Mouse (Mus musculus): ENCODE results near the gene Ttc6. TPM values are rescaled to one million over a fixed set of nuclear protein-coding genes. Genes with fewer than 3 reads are reported as not detected.

Ttc6 gene
- polyA plus RNA-seq, 1 experiment from 2014 or later, result 0.38 TPM

DNA sequence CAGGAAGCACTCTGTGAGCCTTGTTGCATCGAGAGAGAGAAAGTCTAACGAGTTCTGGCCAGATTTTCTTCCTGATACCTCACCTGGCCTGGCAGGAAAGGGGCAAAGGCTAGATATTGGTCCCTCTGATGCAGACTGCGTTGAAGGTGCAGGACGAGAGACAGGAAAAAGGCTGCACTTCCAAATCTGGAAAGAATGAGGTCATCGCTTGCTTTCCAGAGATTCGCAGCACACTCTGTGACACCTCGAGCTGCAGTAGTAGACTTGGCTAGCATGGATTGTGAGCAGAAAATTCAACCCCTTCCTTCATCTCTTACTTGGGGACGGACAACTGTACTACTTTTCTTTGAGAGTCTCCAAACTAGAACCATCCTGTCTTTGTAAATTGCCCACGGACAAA is 7.9 kb downstream of the Ttc6 start:
- 28% methylated on average over 9 of the region's 9 CpGs for WGBS
- H3K4me1 ChIP-seq (ENCODE audit: control insufficient read depth, insufficient read depth, low read length), result no peaks in the 10 kb centered on the region; the same call in 1 of the 2 replicates
- no peak overlapping the region for H3K9ac ChIP-seq (replicated peaks; ENCODE audit: low read length)
- DNase-seq (ENCODE audit: low spot score) (no peak), ATAC-seq (replicated peaks; ENCODE audit: insufficient number of reproducible peaks, low FRiP score, low TSS enrichment, low read depth) (no peak)
- H3K9me3 ChIP-seq (replicated peaks; ENCODE audit: control insufficient read depth, low read length), result no peaks in the 10 kb centered on the region
- no peak overlapping the region for H3K27ac ChIP-seq (replicated peaks; ENCODE audit: low read depth, low read length)
- H3K4me3 ChIP-seq (ENCODE audit: low read depth, low read length), result no peak overlapping the region
- no peak overlapping the region for H3K4me2 ChIP-seq (ENCODE audit: low read depth, low read length)
- H3K27me3 ChIP-seq (ENCODE audit: control insufficient read depth, insufficient read depth, low read length), result peaks cover 13% of the 10 kb centered on the region
- H3K36me3 ChIP-seq (replicated peaks; ENCODE audit: control insufficient read depth, insufficient read depth, low read depth, low read length), result no peaks in the 10 kb centered on the region

DNA sequence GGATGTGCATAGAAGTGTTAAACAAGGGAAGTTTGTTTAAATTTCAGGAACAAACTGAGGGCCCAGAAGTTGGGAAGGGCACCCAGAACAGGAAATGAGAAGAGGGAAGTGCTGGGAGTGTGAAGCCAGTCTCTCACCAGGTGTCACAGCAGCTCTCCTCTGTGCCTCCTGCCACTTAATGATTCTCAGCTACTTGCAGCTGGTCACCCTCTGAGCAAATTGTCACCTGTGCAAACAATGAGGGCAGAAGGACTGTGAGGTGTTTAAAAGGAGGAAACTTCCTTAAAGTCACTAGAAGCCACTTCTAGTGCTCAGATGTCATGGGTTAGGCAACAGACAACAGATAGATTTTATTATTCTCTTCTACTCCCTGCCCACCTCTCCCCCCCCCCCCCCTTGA is 8.5 kb downstream of the Ttc6 start:
- peaks cover 13% of the 10 kb centered on the region for H3K27me3 ChIP-seq (ENCODE audit: control insufficient read depth, insufficient read depth, low read length)
- ATAC-seq (replicated peaks; ENCODE audit: insufficient number of reproducible peaks, low FRiP score, low TSS enrichment, low read depth) (no peak), DNase-seq (ENCODE audit: low spot score) (no peak)
- H3K9ac ChIP-seq (replicated peaks; ENCODE audit: low read length), result no peak overlapping the region
- H3K36me3 ChIP-seq (replicated peaks; ENCODE audit: control insufficient read depth, insufficient read depth, low read depth, low read length), result no peaks in the 10 kb centered on the region
- no peak overlapping the region for H3K4me3 ChIP-seq (ENCODE audit: low read depth, low read length)
- H3K4me1 ChIP-seq (ENCODE audit: control insufficient read depth, insufficient read depth, low read length), result no peaks in the 10 kb centered on the region; the same call in 1 of the 2 replicates
- H3K27ac ChIP-seq (replicated peaks; ENCODE audit: low read depth, low read length), result no peak overlapping the region
- no peak overlapping the region for H3K4me2 ChIP-seq (ENCODE audit: low read depth, low read length)
- no peaks in the 10 kb centered on the region for H3K9me3 ChIP-seq (replicated peaks; ENCODE audit: control insufficient read depth, low read length)

DNA sequence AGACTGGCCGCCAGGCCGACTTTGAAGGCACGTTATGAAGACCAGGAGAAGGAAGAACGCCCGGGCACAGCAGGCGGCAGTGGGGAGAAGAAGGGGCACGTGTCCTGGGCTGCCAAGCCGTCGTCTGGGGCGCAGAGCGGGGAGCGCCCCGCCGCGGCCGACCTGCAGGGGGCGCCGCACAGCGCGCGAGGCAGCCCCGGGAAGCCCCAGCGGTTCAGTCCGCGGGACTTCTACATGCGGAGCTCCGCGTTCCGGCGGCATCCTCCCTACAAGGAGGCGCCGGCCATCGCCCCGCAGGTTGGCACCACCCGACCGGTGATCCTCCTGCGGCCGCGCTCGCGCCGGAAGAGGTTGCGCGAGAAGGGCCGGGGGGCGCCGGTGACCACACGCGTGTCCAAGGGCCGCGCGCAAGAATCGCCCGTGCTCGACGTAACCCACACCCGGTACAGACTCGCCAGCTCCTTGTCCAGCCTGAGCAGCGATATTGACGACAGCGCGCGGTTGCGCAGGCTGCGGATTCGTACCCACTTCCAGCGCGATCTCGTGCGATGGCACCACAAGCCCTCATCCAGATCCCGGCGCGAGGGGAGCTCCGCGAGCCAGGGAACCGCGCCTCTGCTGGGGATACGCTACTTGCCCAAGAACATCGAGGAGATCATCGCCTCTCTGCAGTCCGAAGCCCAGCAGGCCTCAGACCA is 12.2 kb downstream of the Ttc6 start:
- ATAC-seq (replicated peaks; ENCODE audit: insufficient number of reproducible peaks, low FRiP score, low TSS enrichment, low read depth), result peak; percentile 85
- H3K4me2 ChIP-seq (ENCODE audit: low read depth, low read length), result peak overlapping the region; percentile 84
- no peaks in the 10 kb centered on the region for H3K9me3 ChIP-seq (replicated peaks; ENCODE audit: control insufficient read depth, low read length)
- no peaks in the 10 kb centered on the region for H3K36me3 ChIP-seq (replicated peaks; ENCODE audit: control insufficient read depth, insufficient read depth, low read depth, low read length)
- no peak overlapping the region for H3K27ac ChIP-seq (replicated peaks; ENCODE audit: low read depth, low read length)
- no peaks in the 10 kb centered on the region; the same call in 1 of the 2 replicates for H3K4me1 ChIP-seq (ENCODE audit: control insufficient read depth, insufficient read depth, low read length)
- DNase-seq (ENCODE audit: low spot score), result peak; percentile 73
- 2% methylated on average over 77 of the region's 81 CpGs for whole genome bisulfite sequencing
- H3K4me3 ChIP-seq (ENCODE audit: low read depth, low read length), result peak overlapping the region; percentile 51
- peaks cover 13% of the 10 kb centered on the region for H3K27me3 ChIP-seq (ENCODE audit: control insufficient read depth, insufficient read depth, low read length)
- H3K9ac ChIP-seq (replicated peaks; ENCODE audit: low read length), result peak overlapping the region; percentile 55

DNA sequence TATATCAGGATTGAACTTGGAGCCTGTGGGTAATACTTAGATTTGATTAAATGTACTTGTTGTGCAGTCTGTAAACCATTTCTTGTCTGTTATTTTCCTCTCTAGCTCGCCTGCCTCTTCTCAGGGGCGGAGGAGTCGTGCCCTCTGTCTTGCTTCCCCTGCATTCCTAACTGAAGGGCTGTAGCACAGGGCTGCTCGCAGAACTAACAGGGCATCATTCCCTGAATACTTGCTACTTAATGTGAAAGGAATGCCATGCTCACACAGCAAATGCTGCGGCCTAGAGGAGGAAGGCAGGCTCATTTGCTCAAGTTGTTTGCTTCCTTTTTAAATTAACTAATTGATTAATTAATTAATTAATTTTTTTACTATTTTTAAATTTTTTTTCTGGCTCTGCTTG is 43.7 kb downstream of the Ttc6 start:
- no peak overlapping the region for H3K9ac ChIP-seq (replicated peaks; ENCODE audit: low read length)
- ATAC-seq (replicated peaks; ENCODE audit: insufficient number of reproducible peaks, low FRiP score, low TSS enrichment, low read depth) (no peak), DNase-seq (ENCODE audit: low spot score) (peak; percentile 33)
- H3K4me1 ChIP-seq (ENCODE audit: control insufficient read depth, insufficient read depth, low read length), result no peaks in the 10 kb centered on the region
- no peak overlapping the region for H3K4me2 ChIP-seq (ENCODE audit: low read depth, low read length)
- no peak overlapping the region for H3K4me3 ChIP-seq (ENCODE audit: low read depth, low read length)
- H3K9me3 ChIP-seq (replicated peaks; ENCODE audit: control insufficient read depth, low read length), result no peaks in the 10 kb centered on the region
- 68% methylated on average over 5 of the region's 5 CpGs for WGBS
- H3K27ac ChIP-seq (replicated peaks; ENCODE audit: low read depth, low read length), result no peak overlapping the region
- H3K36me3 ChIP-seq (replicated peaks; ENCODE audit: control insufficient read depth, insufficient read depth, low read depth, low read length), result no peaks in the 10 kb centered on the region
- no peaks in the 10 kb centered on the region for H3K27me3 ChIP-seq (ENCODE audit: control insufficient read depth, insufficient read depth, low read length)

GRCm38 (mm10) chr12:57615137-57615536 is 51.2 kb downstream of the Ttc6 start:
- DNase-seq (ENCODE audit: low spot score) (no peak), ATAC-seq (replicated peaks; ENCODE audit: insufficient number of reproducible peaks, low FRiP score, low TSS enrichment, low read depth) (no peak)
- Histone ChIP-seq H3K4me1 (ENCODE audit: control insufficient read depth, insufficient read depth, low read length) (no peaks in the 10 kb centered on the region), H3K36me3 (replicated peaks; ENCODE audit: control insufficient read depth, insufficient read depth, low read depth, low read length) (no peaks in the 10 kb centered on the region), H3K9me3 (replicated peaks; ENCODE audit: control insufficient read depth, low read length) (no peaks in the 10 kb centered on the region), H3K4me3 (ENCODE audit: low read depth, low read length) (no peak overlapping the region), H3K4me2 (ENCODE audit: low read depth, low read length) (no peak overlapping the region), H3K27me3 (ENCODE audit: control insufficient read depth, insufficient read depth, low read length) (no peaks in the 10 kb centered on the region), H3K9ac (replicated peaks; ENCODE audit: low read length) (no peak overlapping the region), H3K27ac (replicated peaks; ENCODE audit: low read depth, low read length) (no peak overlapping the region)
- 88% methylated on average over 4 of the region's 4 CpGs for WGBS

- DNase-seq (ENCODE audit: low spot score), result peak; percentile 26
- 68% methylated on average over 5 of the region's 5 CpGs for WGBS
- ATAC-seq (replicated peaks; ENCODE audit: insufficient number of reproducible peaks, low FRiP score, low TSS enrichment, low read depth), result no peak
- Histone ChIP-seq H3K4me1 (ENCODE audit: control insufficient read depth, insufficient read depth, low read length) (no peaks in the 10 kb centered on the region), H3K36me3 (replicated peaks; ENCODE audit: control insufficient read depth, insufficient read depth, low read depth, low read length) (no peaks in the 10 kb centered on the region), H3K27me3 (ENCODE audit: control insufficient read depth, insufficient read depth, low read length) (no peaks in the 10 kb centered on the region), H3K27ac (replicated peaks; ENCODE audit: low read depth, low read length) (no peak overlapping the region), H3K4me2 (ENCODE audit: low read depth, low read length) (no peak overlapping the region), H3K9ac (replicated peaks; ENCODE audit: low read length) (no peak overlapping the region), H3K9me3 (replicated peaks; ENCODE audit: control insufficient read depth, low read length) (no peaks in the 10 kb centered on the region), H3K4me3 (ENCODE audit: low read depth, low read length) (no peak overlapping the region)
Measured at GRCm38 (mm10) chr12:57622030-57622429, 58.1 kb downstream of the Ttc6 start.

GRCm38 (mm10) chr12:57623264-57623663 is 59.4 kb downstream of the Ttc6 start:
- Histone ChIP-seq H3K9me3 (replicated peaks; ENCODE audit: control insufficient read depth, low read length) (no peaks in the 10 kb centered on the region), H3K27ac (replicated peaks; ENCODE audit: low read depth, low read length) (no peak overlapping the region), H3K9ac (replicated peaks; ENCODE audit: low read length) (no peak overlapping the region), H3K36me3 (replicated peaks; ENCODE audit: control insufficient read depth, insufficient read depth, low read depth, low read length) (no peaks in the 10 kb centered on the region), H3K4me3 (ENCODE audit: low read depth, low read length) (no peak overlapping the region), H3K4me1 (ENCODE audit: control insufficient read depth, insufficient read depth, low read length) (no peaks in the 10 kb centered on the region), H3K27me3 (ENCODE audit: control insufficient read depth, insufficient read depth, low read length) (no peaks in the 10 kb centered on the region), H3K4me2 (ENCODE audit: low read depth, low read length) (no peak overlapping the region)
- ATAC-seq (replicated peaks; ENCODE audit: insufficient number of reproducible peaks, low FRiP score, low TSS enrichment, low read depth) (no peak), DNase-seq (ENCODE audit: low spot score) (no peak)
- 68% methylated on average over 7 of the region's 7 CpGs for WGBS

- Histone ChIP-seq H3K36me3 (replicated peaks; ENCODE audit: control insufficient read depth, insufficient read depth, low read depth, low read length) (no peaks in the 10 kb centered on the region), H3K9ac (replicated peaks; ENCODE audit: low read length) (no peak overlapping the region), H3K4me2 (ENCODE audit: low read depth, low read length) (no peak overlapping the region), H3K27ac (replicated peaks; ENCODE audit: low read depth, low read length) (no peak overlapping the region), H3K27me3 (ENCODE audit: control insufficient read depth, insufficient read depth, low read length) (no peaks in the 10 kb centered on the region), H3K4me1 (ENCODE audit: control insufficient read depth, insufficient read depth, low read length) (no peaks in the 10 kb centered on the region), H3K9me3 (replicated peaks; ENCODE audit: control insufficient read depth, low read length) (no peaks in the 10 kb centered on the region), H3K4me3 (ENCODE audit: low read depth, low read length) (no peak overlapping the region)
- ATAC-seq (replicated peaks; ENCODE audit: insufficient number of reproducible peaks, low FRiP score, low TSS enrichment, low read depth) (no peak; the same call in 1 of the 2 replicates), DNase-seq (ENCODE audit: low spot score) (peak; percentile 29)
- 26% methylated on average over 4 of the region's 4 CpGs for WGBS
Measured at GRCm38 (mm10) chr12:57624011-57624608, 60.2 kb downstream of the Ttc6 start.

Data from embryonic facial prominence, embryonic 11.5 days (tissue).